Mouse (Mus musculus): ENCODE data around the gene Ddx25. TPM values are rescaled to one million over a fixed set of nuclear protein-coding genes. Genes with fewer than 3 reads are reported as not detected.

Gene Ddx25
- polyA plus RNA-seq, 1 experiment from 2014 or later, result 1.3 TPM

DNA sequence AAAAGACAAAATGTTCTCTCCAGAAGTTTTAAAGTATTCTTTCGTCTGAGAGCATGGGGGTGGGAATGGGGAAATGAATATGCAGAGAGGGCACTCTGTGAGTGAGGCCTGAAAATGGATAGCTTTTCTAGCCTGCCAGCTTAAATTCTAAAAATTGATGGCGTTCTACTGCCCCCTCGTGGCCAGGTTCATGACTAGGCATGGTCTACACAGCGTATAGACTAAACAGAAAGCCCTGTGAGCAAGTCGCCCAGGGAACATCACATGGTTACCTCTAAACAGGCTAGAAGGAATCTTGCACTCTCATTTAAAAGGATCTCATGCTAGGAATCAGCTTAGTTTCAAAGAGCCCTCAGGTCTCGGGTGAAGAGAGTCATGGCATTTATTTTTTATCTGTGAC is 16.8 kb downstream of the Ddx25 start:
- no peaks in the 10 kb centered on the region for H3K27me3 ChIP-seq
- TF ChIP-seq CTCF (IDR thresholded peaks at IDR 0.05), result peak; percentile 85
- peak; percentile 86 for ATAC-seq
- DNase-seq (ENCODE audit: low read depth, low spot score), result no peak
- CTCF ChIA-PET, result interaction anchor here (0.7 to 3.0 kb wide), 10 partner anchors 18 to 342 kb away, joined by 3 to 15 read pairs (median 6); partner anchors contain the start of genes Srpr and Tirap
- in situ Hi-C loops (cut with MboI; ENCODE audit: low pct_unique_long_range_greater_than_20kb), result loop anchor here (25.0 kb wide), 1 partner anchor 504 kb away; no protein-coding TSS in a partner anchor
- POLR2A ChIA-PET, result interaction anchor here (0.6 kb wide), 2 partner anchors 251 to 348 kb away, joined by 3 to 4 read pairs; no protein-coding TSS in a partner anchor

DNA sequence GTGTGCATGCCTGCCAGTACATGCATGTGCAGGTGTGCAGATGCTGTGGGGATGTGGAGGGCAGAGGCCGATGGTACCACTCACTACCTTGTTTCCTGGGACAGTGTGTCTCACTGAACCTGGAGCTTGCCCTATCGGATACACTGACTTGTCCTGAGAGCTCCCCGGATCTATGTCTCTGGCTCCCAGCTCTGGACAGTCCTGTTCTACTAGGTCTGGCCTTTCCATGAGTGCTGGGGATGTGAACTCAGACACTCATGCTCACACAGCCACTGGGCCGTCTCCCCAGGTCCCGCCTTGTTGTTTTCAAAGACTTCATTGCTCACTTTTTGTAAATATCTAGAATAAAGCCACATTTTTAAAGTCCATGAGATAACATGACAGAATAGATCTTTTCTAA is 17.3 kb downstream of the Ddx25 start:
- H3K27me3 ChIP-seq, result no peaks in the 10 kb centered on the region
- CTCF ChIA-PET, result interaction anchor here (0.7 to 3.0 kb wide), 10 partner anchors 15 to 342 kb away, joined by 3 to 15 read pairs (median 6); partner anchors contain the start of genes Srpr and Tirap
- DNase-seq (ENCODE audit: low read depth, low spot score), result no peak
- no peak for TF ChIP-seq CTCF (IDR thresholded peaks at IDR 0.05)
- in situ Hi-C loops (cut with MboI; ENCODE audit: low pct_unique_long_range_greater_than_20kb), result loop anchor here (25.0 kb wide), 1 partner anchor 504 kb away; no protein-coding TSS in a partner anchor
- no peak for ATAC-seq
- POLR2A ChIA-PET, result interaction anchor here (0.6 kb wide), 1 partner anchor 348 kb away, joined by 4 read pairs; no protein-coding TSS in a partner anchor

DNA sequence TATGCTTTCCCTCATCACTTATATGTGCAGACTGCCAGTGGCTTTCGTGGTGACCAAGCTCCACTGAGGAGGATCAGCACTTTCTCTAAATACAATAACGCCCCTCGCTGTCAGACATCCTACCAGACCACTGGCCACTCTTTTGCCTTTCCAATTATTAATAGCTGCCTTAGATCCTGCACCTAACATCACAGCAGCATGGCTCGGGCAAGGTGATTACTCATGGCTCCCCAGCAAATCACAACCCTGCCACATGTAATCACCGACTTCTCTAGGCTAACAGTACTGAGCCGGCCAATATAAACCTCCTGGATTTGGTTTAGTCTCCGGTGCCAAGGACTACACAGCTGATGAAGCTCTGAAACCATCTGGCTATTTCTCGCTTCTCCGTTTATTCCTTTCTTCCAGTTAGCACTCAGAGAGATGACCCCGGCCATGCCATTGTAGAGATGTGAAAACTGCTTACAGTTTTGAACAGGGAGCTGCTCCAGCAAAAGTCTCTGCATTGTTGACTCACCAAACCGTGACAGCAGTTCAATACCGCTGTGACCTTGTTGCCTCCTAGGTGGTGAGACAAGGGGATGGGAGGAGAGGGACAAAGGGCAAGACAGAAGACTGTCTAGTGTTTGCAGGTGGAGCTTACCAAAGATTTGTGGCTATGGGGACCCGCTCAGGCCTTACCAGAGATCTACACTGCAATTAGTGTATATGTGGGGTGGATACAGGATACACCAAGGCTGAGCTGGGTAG is 19.2 kb downstream of the Ddx25 start:
- ChIA-PET POLR2A (no interaction called here), CTCF (interaction anchor here (0.8 to 3.5 kb wide), 7 partner anchors 8 to 262 kb away, joined by 3 to 21 read pairs (median 3); no protein-coding TSS in a partner anchor)
- DNase-seq (ENCODE audit: low read depth, low spot score), result no peak
- no peak for ATAC-seq
- in situ Hi-C loops (cut with MboI; ENCODE audit: low pct_unique_long_range_greater_than_20kb), result loop anchor here (10.0 to 25.0 kb wide), 2 partner anchors 344 to 502 kb away; no protein-coding TSS in a partner anchor
- no peak for TF ChIP-seq CTCF (IDR thresholded peaks at IDR 0.05)
- H3K27me3 ChIP-seq, result no peaks in the 10 kb centered on the region

DNA sequence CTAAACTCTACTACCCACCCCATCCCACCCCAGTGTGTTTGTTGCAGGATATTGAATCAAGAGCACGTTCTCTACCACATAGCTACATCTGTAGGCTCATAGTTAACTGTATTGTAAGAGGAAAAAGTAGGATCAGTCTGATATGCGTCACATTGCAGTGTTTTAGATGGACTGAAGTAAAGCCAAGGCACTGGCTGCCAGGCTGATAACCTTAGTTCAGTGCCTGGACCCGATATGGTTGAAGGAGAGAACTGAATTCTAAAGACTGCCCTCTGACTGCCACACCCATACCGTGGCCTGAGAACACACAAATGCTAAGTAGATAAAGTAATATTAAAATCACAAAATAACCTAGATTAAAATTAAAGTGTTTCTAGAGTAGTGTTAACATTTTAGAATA is 22.5 kb downstream of the Ddx25 start:
- POLR2A ChIA-PET, result no interaction called here
- in situ Hi-C loops (cut with MboI; ENCODE audit: low pct_unique_long_range_greater_than_20kb), result loop anchor here (10.0 to 25.0 kb wide), 2 partner anchors 341 to 499 kb away; no protein-coding TSS in a partner anchor
- TF ChIP-seq CTCF (IDR thresholded peaks at IDR 0.05), result no peak
- DNase-seq (ENCODE audit: low read depth, low spot score) (no peak), ATAC-seq (no peak)
- CTCF ChIA-PET, result interaction anchor here (1.2 to 4.8 kb wide), 2 partner anchors 190 to 252 kb away, joined by 3 to 54 read pairs; no protein-coding TSS in a partner anchor
- H3K27me3 ChIP-seq, result no peaks in the 10 kb centered on the region

DNA sequence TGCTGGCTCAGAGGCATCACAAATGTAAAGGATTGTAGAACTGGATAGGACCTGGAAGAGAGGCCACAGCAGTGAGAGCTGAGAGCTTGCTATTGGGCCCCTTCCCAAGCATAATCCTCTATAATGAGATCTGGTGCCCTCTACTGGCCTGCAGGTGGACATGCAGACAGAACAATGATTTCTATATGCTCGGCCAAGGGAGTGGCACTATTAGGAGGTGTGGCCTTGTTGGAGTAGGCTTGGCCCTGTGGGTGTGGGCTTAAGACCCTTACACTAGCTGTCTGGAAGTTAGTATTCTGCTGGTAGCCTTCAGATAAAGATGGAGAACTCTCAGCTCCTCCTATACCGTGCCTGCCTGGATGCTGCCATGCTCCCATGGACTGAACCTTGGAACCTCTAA is 23.2 kb downstream of the Ddx25 start:
- H3K27me3 ChIP-seq, result no peaks in the 10 kb centered on the region
- DNase-seq (ENCODE audit: low read depth, low spot score) (no peak), ATAC-seq (peak; percentile 84)
- in situ Hi-C loops (cut with MboI; ENCODE audit: low pct_unique_long_range_greater_than_20kb), result loop anchor here (10.0 to 25.0 kb wide), 2 partner anchors 340 to 498 kb away; no protein-coding TSS in a partner anchor
- CTCF ChIA-PET, result interaction anchor here (0.6 to 4.8 kb wide), 17 partner anchors 8 to 318 kb away, joined by 3 to 54 read pairs (median 3); partner anchors contain the start of gene Gm1113
- TF ChIP-seq CTCF (IDR thresholded peaks at IDR 0.05), result peak; percentile 94
- POLR2A ChIA-PET, result interaction anchor here (1.3 kb wide), 1 partner anchor 11 kb away, joined by 6 read pairs; no protein-coding TSS in a partner anchor

DNA sequence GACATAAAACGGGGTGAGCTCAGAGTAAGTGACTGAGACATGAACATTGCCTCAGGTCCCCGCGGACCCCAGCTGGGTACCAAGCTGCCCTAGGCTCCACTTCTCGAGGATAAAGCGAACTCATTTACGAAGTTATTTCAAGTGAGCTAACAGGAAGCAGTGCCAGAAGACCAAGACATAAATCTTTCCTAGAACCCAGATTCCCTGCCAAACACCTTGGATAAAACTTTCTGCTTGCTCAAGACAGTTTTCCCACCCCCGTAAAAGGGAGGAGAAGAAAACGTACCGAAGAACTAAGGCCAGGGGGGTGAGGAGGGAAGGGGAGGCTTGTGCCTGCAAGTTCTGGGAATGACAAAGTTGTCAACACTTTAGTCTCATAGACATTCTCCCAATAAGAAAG is 25.1 kb downstream of the Ddx25 start:
- ChIA-PET POLR2A (no interaction called here), CTCF (interaction anchor here (4.8 kb wide), 1 partner anchor 249 kb away, joined by 54 read pairs; no protein-coding TSS in a partner anchor)
- ATAC-seq (no peak), DNase-seq (ENCODE audit: low read depth, low spot score) (no peak)
- in situ Hi-C loops (cut with MboI; ENCODE audit: low pct_unique_long_range_greater_than_20kb), result loop anchor here (5.0 to 25.0 kb wide), 4 partner anchors 116 to 496 kb away; no protein-coding TSS in a partner anchor
- TF ChIP-seq CTCF (IDR thresholded peaks at IDR 0.05), result no peak
- H3K27me3 ChIP-seq, result no peaks in the 10 kb centered on the region

DNA sequence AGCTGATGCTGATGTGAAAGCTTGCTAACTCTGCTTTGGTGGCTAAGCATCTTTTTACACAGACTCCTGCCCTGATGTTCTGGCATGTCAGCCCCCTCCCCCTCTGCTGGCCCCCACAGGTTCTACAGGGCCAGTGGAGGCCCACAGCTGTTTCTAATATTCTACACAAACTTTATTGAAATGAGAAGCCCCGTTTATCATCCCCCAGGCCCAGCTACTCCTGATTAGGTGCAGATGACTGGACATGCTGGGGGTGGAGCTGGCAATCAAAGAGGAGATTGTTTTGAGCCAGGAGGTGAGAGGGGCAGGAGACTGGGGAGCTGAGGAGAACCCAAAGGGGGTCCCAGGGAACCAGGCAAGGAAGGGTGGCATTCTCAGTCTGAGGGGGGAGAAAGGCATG is 28.5 kb downstream of the Ddx25 start:
- ATAC-seq (no peak), DNase-seq (ENCODE audit: low read depth, low spot score) (no peak)
- H3K27me3 ChIP-seq, result peaks cover 4% of the 10 kb centered on the region
- CTCF ChIA-PET, result interaction anchor here (1.5 kb wide), 1 partner anchor 13 kb away, joined by 3 read pairs; no protein-coding TSS in a partner anchor
- no peak for TF ChIP-seq CTCF (IDR thresholded peaks at IDR 0.05)
- in situ Hi-C loops (cut with MboI; ENCODE audit: low pct_unique_long_range_greater_than_20kb), result loop anchor here (5.0 to 25.0 kb wide), 4 partner anchors 112 to 492 kb away; no protein-coding TSS in a partner anchor
- POLR2A ChIA-PET, result no interaction called here

DNA sequence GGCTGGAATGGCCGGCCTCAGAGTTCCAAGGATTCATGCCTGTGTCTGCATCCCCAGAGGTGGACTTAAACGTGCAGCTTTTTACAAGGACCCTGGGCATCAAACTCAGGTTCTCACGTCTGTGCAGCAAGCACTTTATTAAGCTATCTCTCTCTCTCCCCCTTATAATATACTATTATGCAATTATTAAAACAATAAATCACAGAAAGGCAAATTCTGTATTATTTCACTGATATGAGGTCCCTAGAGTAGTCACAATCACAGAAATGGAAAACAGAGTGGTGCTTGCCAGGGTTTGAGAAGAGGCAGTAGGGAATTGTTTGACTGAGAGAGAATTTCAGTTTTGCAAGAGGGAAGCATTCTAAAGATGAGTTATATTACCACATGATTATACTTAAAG is 29.2 kb downstream of the Ddx25 start:
- DNase-seq (ENCODE audit: low read depth, low spot score) (no peak), ATAC-seq (no peak)
- ChIA-PET POLR2A (no interaction called here), CTCF (interaction anchor here (1.4 to 1.5 kb wide), 2 partner anchors 13 to 250 kb away, joined by 3 to 4 read pairs; no protein-coding TSS in a partner anchor)
- H3K27me3 ChIP-seq, result peaks cover 4% of the 10 kb centered on the region
- TF ChIP-seq CTCF (IDR thresholded peaks at IDR 0.05), result no peak
- in situ Hi-C loops (cut with MboI; ENCODE audit: low pct_unique_long_range_greater_than_20kb), result loop anchor here (25.0 kb wide), 1 partner anchor 492 kb away; no protein-coding TSS in a partner anchor

DNA sequence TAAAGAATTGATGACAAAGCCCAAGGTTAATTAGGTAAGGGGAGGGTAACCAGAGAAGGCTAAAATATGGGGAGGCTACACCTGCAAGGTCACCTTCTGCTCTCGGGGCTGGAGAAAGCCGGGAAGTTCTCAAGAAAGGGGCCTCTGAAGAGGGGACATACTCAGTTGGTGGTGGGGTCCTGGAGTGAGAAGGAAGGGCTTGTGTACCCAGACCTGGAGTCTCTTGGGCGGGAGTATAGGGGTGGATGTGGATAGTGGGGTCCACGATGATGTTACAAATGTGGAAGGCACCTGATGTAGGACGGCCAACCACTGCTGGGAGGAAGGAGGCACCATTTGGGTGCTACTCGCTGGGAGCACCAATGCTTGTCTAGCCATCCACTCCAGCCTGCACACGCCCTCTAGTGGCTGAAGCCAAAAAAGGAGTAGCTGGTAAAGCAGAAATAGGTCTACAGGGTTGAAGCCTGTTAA is 34.4 kb downstream of the Ddx25 start:
- H3K27me3 ChIP-seq, result peaks cover 4% of the 10 kb centered on the region
- TF ChIP-seq CTCF (IDR thresholded peaks at IDR 0.05), result peak; percentile 75
- peak; percentile 47 for ATAC-seq
- ChIA-PET CTCF (interaction anchor here (0.7 to 1.8 kb wide), 13 partner anchors 11 to 254 kb away, joined by 3 to 12 read pairs (median 4); no protein-coding TSS in a partner anchor), POLR2A (interaction anchor here (1.4 kb wide), 1 partner anchor 10 kb away, joined by 6 read pairs; no protein-coding TSS in a partner anchor)
- peak; percentile 24 for DNase-seq (ENCODE audit: low read depth, low spot score)
- in situ Hi-C loops (cut with MboI; ENCODE audit: low pct_unique_long_range_greater_than_20kb), result no loop called here

DNA sequence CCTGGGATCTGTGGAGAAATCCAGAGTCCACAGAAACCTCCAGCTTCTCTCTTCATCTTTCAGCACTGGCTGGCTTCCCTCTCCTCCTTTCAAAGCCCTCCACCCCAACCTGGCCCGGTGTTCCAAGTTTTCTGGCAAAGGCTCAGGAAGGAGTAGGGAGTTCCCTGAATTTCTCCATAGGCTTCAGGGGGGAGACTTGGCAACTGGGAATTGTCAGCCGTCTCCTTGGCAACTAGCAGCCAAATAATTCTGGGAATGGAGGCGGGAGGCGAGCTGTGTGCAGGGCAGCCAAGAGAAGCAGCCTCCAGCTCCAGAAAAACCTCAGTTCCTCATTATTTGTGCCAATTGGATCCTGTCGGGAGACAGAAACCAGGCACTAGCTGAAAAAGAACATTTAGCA is 34.8 kb downstream of the Ddx25 start:
- ATAC-seq (no peak), DNase-seq (ENCODE audit: low read depth, low spot score) (no peak)
- in situ Hi-C loops (cut with MboI; ENCODE audit: low pct_unique_long_range_greater_than_20kb), result no loop called here
- ChIA-PET CTCF (interaction anchor here (0.9 to 1.7 kb wide), 8 partner anchors 11 to 245 kb away, joined by 3 to 12 read pairs (median 4); no protein-coding TSS in a partner anchor), POLR2A (interaction anchor here (1.4 kb wide), 1 partner anchor 11 kb away, joined by 6 read pairs; no protein-coding TSS in a partner anchor)
- TF ChIP-seq CTCF (IDR thresholded peaks at IDR 0.05), result no peak
- H3K27me3 ChIP-seq, result peaks cover 4% of the 10 kb centered on the region

Measured in Patski (cell line).